Mouse (Mus musculus): ENCODE measurements around the gene Gstm3. TPM values are rescaled to one million over a fixed set of nuclear protein-coding genes. Genes with fewer than 3 reads are reported as not detected.
"Not testable (repeated sequence)": the region's sequence is repeated elsewhere in the genome, so short reads cannot be mapped to it uniquely, and the experiment has no call there.

Gene Gstm3
- polyA plus RNA-seq, 1 experiment from 2014 or later, result 1.2 TPM

- H3K9me3 ChIP-seq, result no peaks in the 10 kb centered on the region
- no peak overlapping the region for H3K27ac ChIP-seq
- H3K4me3 ChIP-seq, result no peak overlapping the region
- no peaks in the 10 kb centered on the region for H3K36me3 ChIP-seq
- DNase-seq (ENCODE audit: low spot score), result no peak
- 86% methylated on average over 4 of the region's 4 CpGs for WGBS
- no peaks in the 10 kb centered on the region for H3K4me1 ChIP-seq
- no peaks in the 10 kb centered on the region for H3K27me3 ChIP-seq (ENCODE audit: insufficient read depth, poor library complexity, severe bottlenecking)
Observed at GRCm38 (mm10) chr3:107996576-107996975, 27.5 kb upstream of the Gstm3 start.

- not testable (repeated sequence) for H3K36me3 ChIP-seq; H3K27me3 ChIP-seq (ENCODE audit: insufficient read depth, poor library complexity, severe bottlenecking)
- 80% methylated on average over 2 of the region's 2 CpGs for WGBS
Observed at GRCm38 (mm10) chr3:107995974-107996373, 26.9 kb upstream of the Gstm3 start.

GRCm38 (mm10) chr3:107986041-107986562 lies 17.0 kb upstream of the Gstm3 start, which contains the start of gene Gstm2:
Gene Gstm2 (minus strand): TSS chr3:107986453.
- H3K27ac ChIP-seq, result peak within 1 kb of the TSS; percentile 42; the same call in 1 of the 2 replicates
- peaks cover 24% of the 10 kb centered on the region for H3K4me1 ChIP-seq
- no peaks in the 10 kb centered on the region for H3K36me3 ChIP-seq
- H3K4me3 ChIP-seq, result peak within 1 kb of the TSS; percentile 45
- H3K9me3 ChIP-seq, result no peaks in the 10 kb centered on the region
- DNase-seq (ENCODE audit: low spot score), result peak; percentile 80
- WGBS, result 34% methylated on average over 8 of the region's 8 CpGs
- H3K27me3 ChIP-seq (ENCODE audit: insufficient read depth, poor library complexity, severe bottlenecking), result no peaks in the 10 kb centered on the region

More at GRCm38 (mm10) chr3:107995974-107996373, 26.9 kb upstream of the Gstm3 start:
- DNase-seq (ENCODE audit: low spot score); H3K9me3 ChIP-seq; H3K27ac ChIP-seq; H3K4me3 ChIP-seq; H3K4me1 ChIP-seq: not testable (repeated sequence)

- DNase-seq (ENCODE audit: low spot score); H3K27me3 ChIP-seq (ENCODE audit: insufficient read depth, poor library complexity, severe bottlenecking); H3K4me3 ChIP-seq; H3K36me3 ChIP-seq; H3K27ac ChIP-seq; H3K9me3 ChIP-seq: not testable (repeated sequence)
- WGBS, result 92% methylated on average over 2 of the region's 2 CpGs
- peaks cover 24% of the 10 kb centered on the region for H3K4me1 ChIP-seq
Observed at GRCm38 (mm10) chr3:107985141-107985540, 16.1 kb upstream of the Gstm3 start.

- Histone ChIP-seq H3K27ac (no peak overlapping the region), H3K4me1 (peaks cover 24% of the 10 kb centered on the region), H3K36me3 (no peaks in the 10 kb centered on the region), H3K9me3 (no peaks in the 10 kb centered on the region), H3K4me3 (no peak overlapping the region), H3K27me3 (ENCODE audit: insufficient read depth, poor library complexity, severe bottlenecking) (no peaks in the 10 kb centered on the region)
- WGBS, result 68% methylated on average over 5 of the region's 5 CpGs
- no peak for DNase-seq (ENCODE audit: low spot score)
Observed at GRCm38 (mm10) chr3:107984471-107984870, 15.4 kb upstream of the Gstm3 start.

GRCm38 (mm10) chr3:107983771-107984170 lies 14.7 kb upstream of the Gstm3 start:
- Histone ChIP-seq H3K4me3 (no peak overlapping the region), H3K27ac (no peak overlapping the region), H3K4me1 (peaks cover 24% of the 10 kb centered on the region), H3K9me3 (no peaks in the 10 kb centered on the region), H3K27me3 (ENCODE audit: insufficient read depth, poor library complexity, severe bottlenecking) (no peaks in the 10 kb centered on the region), H3K36me3 (no peaks in the 10 kb centered on the region)
- 74% methylated on average over 3 of the region's 3 CpGs for WGBS
- DNase-seq (ENCODE audit: low spot score), result no peak

GRCm38 (mm10) chr3:107982726-107983125 lies 13.6 kb upstream of the Gstm3 start:
- Histone ChIP-seq H3K9me3 (no peaks in the 10 kb centered on the region), H3K36me3 (no peaks in the 10 kb centered on the region), H3K27ac (no peak overlapping the region), H3K4me1 (peaks cover 24% of the 10 kb centered on the region), H3K4me3 (no peak overlapping the region), H3K27me3 (ENCODE audit: insufficient read depth, poor library complexity, severe bottlenecking) (no peaks in the 10 kb centered on the region)
- 71% methylated on average over 6 of the region's 6 CpGs for WGBS
- no peak for DNase-seq (ENCODE audit: low spot score)

GRCm38 (mm10) chr3:107981261-107981660 lies 12.2 kb upstream of the Gstm3 start:
- H3K27ac ChIP-seq, result no peak overlapping the region
- no peaks in the 10 kb centered on the region for H3K9me3 ChIP-seq
- H3K27me3 ChIP-seq (ENCODE audit: insufficient read depth, poor library complexity, severe bottlenecking), result no peaks in the 10 kb centered on the region
- H3K4me1 ChIP-seq, result peaks cover 18% of the 10 kb centered on the region
- DNase-seq (ENCODE audit: low spot score), result no peak
- H3K36me3 ChIP-seq, result no peaks in the 10 kb centered on the region
- H3K4me3 ChIP-seq, result no peak overlapping the region
- WGBS, result 71% methylated on average over 3 of the region's 3 CpGs

- Histone ChIP-seq H3K9me3 (no peaks in the 10 kb centered on the region), H3K4me3 (no peak overlapping the region), H3K27ac (no peak overlapping the region), H3K36me3 (no peaks in the 10 kb centered on the region), H3K4me1 (no peaks in the 10 kb centered on the region), H3K27me3 (ENCODE audit: insufficient read depth, poor library complexity, severe bottlenecking) (peaks cover 6% of the 10 kb centered on the region)
- no peak for DNase-seq (ENCODE audit: low spot score)
- 49% methylated on average over 3 of the region's 3 CpGs for WGBS
Observed at GRCm38 (mm10) chr3:107977691-107978090, 8.6 kb upstream of the Gstm3 start.

GRCm38 (mm10) chr3:107974237-107974636 lies 5.2 kb upstream of the Gstm3 start:
- H3K27ac ChIP-seq, result no peak overlapping the region
- H3K27me3 ChIP-seq (ENCODE audit: insufficient read depth, poor library complexity, severe bottlenecking), result peaks cover 6% of the 10 kb centered on the region
- H3K36me3 ChIP-seq, result no peaks in the 10 kb centered on the region
- H3K9me3 ChIP-seq, result no peaks in the 10 kb centered on the region
- H3K4me1 ChIP-seq, result no peaks in the 10 kb centered on the region
- no peak for DNase-seq (ENCODE audit: low spot score)
- 93% methylated on average over 1 of the region's 1 CpGs for WGBS
- no peak overlapping the region for H3K4me3 ChIP-seq

GRCm38 (mm10) chr3:107972070-107972469 lies 3.0 kb upstream of the Gstm3 start:
- DNase-seq (ENCODE audit: low spot score), result no peak
- Histone ChIP-seq H3K27ac (no peak overlapping the region), H3K36me3 (no peaks in the 10 kb centered on the region), H3K4me3 (no peak overlapping the region), H3K4me1 (no peaks in the 10 kb centered on the region), H3K27me3 (ENCODE audit: insufficient read depth, poor library complexity, severe bottlenecking) (peaks cover 6% of the 10 kb centered on the region), H3K9me3 (no peaks in the 10 kb centered on the region)
- 83% methylated on average over 3 of the region's 3 CpGs for WGBS

- not testable (repeated sequence) for DNase-seq (ENCODE audit: low spot score); H3K27me3 ChIP-seq (ENCODE audit: insufficient read depth, poor library complexity, severe bottlenecking); H3K9me3 ChIP-seq; H3K4me3 ChIP-seq; H3K27ac ChIP-seq; H3K4me1 ChIP-seq; H3K36me3 ChIP-seq
- WGBS, result 51% methylated on average over 3 of the region's 3 CpGs
Observed at GRCm38 (mm10) chr3:107971101-107971500, 2.0 kb upstream of the Gstm3 start.

- 94% methylated on average over 5 of the region's 5 CpGs for WGBS
- H3K9me3 ChIP-seq, result no peaks in the 10 kb centered on the region
- no peak overlapping the region for H3K27ac ChIP-seq
- no peak overlapping the region for H3K4me3 ChIP-seq
- no peak for DNase-seq (ENCODE audit: low spot score)
- no peaks in the 10 kb centered on the region for H3K36me3 ChIP-seq
- H3K27me3 ChIP-seq (ENCODE audit: insufficient read depth, poor library complexity, severe bottlenecking), result no peaks in the 10 kb centered on the region; the same call in 1 of the 2 replicates
- peaks cover 16% of the 10 kb centered on the region for H3K4me1 ChIP-seq
Observed at GRCm38 (mm10) chr3:107966631-107967030, 2.5 kb downstream of the Gstm3 start.

- Histone ChIP-seq H3K4me3 (no peak overlapping the region), H3K27ac (no peak overlapping the region), H3K27me3 (ENCODE audit: insufficient read depth, poor library complexity, severe bottlenecking) (no peaks in the 10 kb centered on the region; the same call in 1 of the 2 replicates), H3K4me1 (peaks cover 16% of the 10 kb centered on the region), H3K36me3 (no peaks in the 10 kb centered on the region), H3K9me3 (no peaks in the 10 kb centered on the region)
- no peak for DNase-seq (ENCODE audit: low spot score)
- 55% methylated on average over 1 of the region's 1 CpGs for WGBS
Observed at GRCm38 (mm10) chr3:107965592-107965991, 3.5 kb downstream of the Gstm3 start.

Measured in heart, embryonic 10.5 days (tissue).